Mouse (Mus musculus) WW6 (cell line): Measurements from ENCODE around the gene Zfp280d.
A peak's percentile ranks its signal among the peaks of the same experiment; 100 is the strongest.
"Not testable (repeated sequence)": the region's sequence is repeated elsewhere in the genome, so short reads cannot be mapped to it uniquely, and the experiment has no call there.

Source experiments
- DNase-seq: peaks from one replicate; pipeline ENCODE4 v3.0.0-alpha.2; 2013; ENCODE audit warnings: low read depth, low spot score

Gene Zfp280d

DNA sequence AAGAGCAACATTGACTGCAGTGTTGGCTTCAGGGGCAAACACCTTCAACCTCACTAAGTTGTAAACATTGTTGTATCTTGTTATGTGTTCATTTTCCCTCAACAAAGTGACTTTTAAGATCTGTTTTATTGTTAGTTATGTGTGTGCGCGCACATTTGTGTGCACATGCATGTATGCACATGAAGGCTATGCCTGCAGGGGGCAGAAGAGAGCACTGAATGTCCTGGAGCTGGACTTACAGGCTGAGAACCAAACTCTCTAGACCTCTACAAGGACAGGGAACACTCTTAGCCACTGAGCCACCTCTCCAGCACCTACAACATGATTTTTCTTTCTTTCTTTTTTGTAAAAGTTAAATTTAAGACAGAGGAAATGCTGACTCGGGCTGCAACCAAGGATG, 99.4 kb downstream of the Zfp280d start:
- DNase-seq, result peak; percentile 28

DNA sequence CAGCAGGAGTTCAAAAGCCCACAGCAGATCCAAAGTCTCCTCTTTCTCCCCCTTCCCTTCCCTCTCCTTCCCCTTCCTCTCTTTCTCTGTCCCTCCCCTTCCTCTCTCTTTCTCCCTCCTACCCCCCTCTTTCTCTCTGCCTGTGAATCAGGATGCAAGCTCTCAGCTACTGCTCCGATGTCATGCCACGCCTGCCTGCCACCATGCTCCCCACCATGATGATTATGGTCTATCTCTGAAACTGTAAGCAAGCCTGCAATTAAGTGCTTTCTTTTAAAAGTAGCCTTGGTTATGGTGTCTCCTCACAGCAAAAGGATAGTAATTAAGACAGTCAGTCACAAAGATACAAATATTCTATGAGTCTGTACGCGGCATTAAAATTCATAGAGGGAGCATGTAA, 100.3 kb downstream of the Zfp280d start:
- no peak for DNase-seq

DNA sequence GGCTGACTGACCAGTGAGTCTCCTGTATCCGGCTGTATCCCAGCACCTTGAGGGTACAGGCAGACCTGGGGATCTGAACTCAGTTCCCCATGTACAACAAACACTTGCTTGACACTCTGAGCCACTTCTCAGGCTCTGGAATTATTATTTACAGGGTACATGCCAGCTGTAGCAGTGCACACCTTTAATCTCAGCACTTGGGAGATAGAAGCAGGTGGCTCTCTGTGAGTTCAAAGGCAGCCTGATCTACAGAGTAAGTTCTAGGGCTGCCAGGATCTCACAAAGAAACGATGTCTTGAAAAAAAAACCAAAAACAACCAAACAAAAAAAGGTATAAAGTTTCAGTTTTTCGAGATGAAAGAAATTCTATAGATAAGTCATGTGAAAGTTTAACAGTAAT, 101.0 kb downstream of the Zfp280d start:
- no peak for DNase-seq

DNA sequence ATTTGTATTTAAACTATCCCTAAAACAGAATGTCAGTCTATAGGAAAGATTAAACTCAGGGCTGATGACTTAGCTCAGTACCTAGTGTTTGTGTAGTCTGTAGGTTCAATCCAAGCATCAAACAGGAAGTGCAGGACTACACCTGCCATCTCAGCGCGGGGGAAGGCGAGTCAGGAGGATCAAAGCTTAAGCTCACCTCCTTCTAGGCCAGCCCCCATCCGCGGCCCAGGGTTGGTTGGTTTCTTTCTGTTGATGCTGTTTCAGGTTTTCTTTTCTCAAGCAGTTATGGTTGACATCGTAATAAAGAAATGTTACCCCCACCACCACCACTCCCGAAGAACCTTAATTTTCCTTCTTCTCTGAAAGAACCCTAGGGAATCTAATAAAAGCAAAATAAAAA, 111.1 kb downstream of the Zfp280d start:
- DNase-seq, result no peak

DNA sequence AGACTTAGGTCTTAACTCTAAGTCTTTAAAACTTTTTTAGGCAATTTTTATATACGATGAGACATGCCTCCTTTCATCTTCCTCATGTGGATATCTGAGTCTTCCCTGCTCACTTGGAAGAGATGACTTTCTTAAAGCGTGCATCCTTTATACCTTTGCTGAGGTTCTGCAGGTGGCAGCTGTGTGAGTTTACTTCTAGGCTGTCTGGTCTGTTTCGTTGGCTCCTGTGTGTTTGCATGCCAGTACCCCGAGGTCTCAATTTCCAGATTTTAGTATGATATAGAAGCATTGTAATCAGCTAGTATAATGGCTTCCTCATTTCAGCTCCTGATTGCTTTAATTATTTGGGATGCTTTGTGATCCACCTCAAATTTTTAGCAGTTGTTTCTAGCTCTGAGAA, 114.3 kb downstream of the Zfp280d start:
- no peak for DNase-seq

DNA sequence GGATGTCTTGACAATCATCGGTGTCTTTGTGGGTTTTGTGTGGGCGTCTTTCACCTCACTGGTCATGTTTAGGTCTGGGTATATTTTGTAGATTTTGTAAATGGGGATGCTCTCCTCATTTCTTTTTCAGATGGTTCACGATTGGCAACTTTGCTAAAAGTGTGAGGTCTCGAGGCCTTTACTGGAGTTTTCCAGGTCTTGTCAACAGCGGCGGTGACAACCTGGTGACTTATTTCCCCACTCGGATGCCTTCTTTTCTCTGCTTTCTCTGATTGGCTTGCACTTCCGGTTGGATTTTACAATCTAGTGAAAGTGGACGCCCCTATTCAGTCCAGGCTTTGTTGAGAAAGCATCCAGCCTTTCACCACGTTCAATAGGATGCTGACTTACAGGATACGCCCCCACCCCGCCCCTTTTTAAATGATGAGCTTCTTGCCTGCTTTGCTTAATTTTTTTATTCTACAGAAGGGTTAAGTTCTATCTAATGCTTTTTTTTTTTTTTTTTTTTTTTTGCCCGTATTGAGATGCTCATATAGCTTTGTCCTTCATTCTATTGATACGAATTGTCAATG, 114.9 kb downstream of the Zfp280d start:
- DNase-seq, result no peak

DNA sequence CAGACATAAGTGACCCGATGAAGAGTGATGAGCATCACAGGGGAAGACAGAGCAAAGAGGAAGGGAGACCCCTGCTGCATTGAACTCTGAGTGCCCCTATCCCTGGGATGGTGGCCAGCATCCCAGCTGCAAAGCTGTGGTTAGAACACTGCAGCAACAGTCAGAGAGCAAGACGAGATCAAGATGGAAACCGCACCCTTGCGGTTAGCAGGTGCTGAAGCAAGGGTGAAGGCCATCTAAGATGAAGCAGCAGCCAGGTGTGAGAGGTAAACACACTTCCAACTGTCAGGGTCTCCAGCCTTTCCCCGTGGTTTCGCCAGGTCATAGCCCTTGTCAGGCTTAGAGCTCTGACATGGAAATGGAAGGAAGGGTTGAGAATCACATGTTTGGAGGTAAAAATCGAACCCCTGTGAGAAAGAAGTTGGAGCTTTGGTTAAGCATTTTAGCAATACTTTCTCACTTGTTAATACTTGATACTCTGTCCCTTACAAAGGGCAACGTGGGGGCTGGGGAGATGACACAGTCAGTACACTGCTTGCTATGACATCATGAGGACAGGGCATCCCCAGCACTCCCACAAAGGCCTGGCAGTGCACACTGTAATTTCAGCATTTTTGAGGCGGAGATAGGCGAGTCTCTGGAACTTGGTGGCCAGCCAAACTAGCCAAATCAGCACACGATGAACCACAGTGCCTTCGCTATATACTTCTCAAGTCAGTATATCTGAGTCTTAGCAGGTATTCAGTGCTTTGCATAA, 115.8 kb downstream of the Zfp280d start:
- no peak for DNase-seq

DNA sequence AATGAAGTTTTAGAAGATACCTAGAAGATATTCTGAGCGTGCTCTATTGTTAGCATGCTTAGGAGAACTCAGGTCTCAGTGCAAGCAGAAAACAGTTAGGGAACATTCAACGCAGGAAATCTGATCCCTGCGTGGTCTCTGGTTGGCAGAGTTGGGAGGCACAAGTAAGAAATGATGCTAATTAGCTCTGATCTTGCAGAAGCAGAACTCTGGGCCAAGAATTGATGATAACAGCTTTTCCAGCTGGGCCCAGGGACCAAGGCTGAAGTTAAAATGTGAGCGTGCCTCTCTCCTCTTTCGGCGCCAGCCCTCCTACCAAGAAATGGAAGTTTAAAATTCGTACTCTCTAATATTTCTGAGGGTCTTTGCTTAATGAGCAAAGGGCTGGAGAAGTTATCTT, 118.0 kb downstream of the Zfp280d start:
- no peak for DNase-seq

DNA sequence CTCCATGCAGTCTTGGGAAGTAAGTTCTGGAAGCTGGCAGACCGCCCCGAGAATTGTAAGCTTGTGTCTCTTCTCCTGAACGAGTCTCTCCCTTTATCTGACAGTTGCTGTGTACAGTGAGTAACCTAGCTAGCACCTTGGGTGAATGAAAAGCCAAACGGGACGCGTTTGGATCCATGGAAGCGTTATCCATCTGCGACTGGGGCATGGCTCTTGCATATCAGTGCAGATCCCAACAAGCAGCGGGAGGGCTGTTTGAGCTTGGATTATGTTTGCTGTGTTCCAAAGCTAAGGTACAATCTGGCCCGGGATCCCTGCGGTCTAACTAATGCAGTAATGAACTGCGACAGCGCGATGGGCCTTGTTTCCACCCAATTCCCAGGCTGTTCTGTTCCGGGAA, 118.6 kb downstream of the Zfp280d start:
- DNase-seq, result no peak

DNA sequence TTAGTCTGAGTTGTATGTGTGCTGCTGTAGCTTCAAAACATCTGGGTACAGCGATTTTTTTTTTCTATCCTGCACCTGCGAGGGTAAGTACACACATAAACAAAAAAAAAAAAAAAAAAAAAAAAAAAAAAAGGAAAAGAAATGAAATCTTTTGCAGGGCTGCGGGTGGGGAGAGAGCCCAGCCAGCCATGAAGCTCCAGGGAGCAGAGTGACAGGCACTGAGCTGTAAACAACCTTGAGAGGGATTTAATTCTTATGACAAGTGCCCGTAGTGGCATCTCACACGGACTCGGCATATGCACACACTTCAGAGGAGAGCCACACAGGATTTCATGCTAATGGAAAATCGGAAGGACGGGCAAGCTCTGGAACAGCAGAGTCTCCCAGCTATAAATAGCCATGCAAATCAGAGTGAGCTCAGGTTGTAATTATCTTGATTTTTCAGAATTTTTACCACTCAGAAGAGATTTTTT, 119.2 kb downstream of the Zfp280d start:
- DNase-seq, result no peak

DNA sequence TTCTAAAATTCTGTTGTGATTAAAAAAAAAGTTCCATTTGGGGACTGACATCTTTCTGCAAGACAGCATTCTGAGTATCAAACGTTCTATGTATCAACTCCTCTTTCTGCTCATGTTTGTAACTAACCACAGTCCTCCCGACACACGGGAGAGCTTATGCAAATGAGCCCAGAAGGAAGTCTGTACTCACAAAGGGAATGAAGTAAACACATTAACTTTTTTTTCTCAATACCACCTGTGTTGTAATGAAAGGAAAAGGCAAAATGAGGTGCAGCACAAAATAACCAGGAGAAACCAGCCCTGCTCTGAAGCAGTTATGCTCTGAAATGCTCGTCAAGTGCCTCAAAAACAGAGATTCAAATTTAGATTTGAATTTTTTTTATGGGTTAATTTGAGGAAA, 125.5 kb downstream of the Zfp280d start:
- no peak for DNase-seq

DNA sequence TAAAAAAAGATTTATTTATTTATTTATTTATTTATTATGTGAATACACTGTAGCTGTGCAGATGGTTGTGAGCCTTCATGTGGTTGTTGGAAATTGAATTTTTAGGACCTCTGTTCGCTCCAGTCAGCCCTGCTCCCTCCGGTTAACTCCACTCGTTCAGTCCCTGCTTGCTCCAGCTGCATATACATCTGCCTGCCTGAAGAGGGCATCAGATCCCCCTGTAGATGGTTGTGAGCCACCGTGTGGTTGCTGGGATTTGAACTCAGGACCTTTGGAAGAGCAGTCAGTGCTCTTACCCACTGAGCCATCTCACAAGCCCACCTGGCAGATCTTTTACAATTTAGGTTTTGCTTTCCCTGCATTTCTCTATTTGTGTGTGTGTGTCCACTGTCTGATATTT, 127.1 kb downstream of the Zfp280d start:
- not testable (repeated sequence) for DNase-seq

DNA sequence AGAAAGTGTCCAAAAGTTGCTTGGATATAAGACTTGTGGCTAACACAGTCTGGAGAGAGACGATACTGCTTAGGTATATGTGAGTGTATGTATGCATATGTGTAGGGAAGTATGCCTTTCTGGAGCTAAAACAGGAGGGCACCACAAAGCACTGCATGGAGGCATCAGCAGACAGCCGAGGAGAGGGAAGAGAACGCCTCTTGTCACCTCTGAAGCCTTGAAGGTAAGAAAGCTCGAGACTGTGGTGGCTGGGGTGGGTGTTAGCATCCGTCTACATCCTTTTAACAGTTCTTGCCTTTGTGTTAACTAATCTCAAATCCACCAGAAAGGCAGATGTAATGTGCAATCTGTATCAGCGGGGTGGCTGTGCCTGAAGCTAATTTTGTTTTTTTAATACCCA, 128.8 kb downstream of the Zfp280d start:
- DNase-seq, result no peak

DNA sequence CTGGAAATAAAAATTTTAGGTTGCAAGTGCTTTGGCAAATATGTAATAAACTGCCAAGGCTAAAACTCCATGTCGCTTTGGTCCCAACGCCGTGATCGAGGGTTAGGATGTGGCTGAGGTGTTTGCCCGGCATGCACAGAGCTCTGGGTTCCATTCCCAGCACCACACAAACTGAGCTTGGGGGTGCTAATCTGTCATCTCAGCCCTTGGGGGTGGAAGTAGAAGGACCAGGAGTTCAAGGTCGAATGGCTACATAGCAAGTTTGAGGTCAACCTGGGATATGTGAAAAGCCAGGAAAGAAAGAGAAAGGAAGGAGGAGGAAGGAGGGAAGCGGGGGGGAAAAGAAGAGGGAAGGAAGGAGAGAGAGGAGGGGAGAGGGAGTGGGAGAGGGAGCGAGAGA, 129.8 kb downstream of the Zfp280d start:
- no peak for DNase-seq

DNA sequence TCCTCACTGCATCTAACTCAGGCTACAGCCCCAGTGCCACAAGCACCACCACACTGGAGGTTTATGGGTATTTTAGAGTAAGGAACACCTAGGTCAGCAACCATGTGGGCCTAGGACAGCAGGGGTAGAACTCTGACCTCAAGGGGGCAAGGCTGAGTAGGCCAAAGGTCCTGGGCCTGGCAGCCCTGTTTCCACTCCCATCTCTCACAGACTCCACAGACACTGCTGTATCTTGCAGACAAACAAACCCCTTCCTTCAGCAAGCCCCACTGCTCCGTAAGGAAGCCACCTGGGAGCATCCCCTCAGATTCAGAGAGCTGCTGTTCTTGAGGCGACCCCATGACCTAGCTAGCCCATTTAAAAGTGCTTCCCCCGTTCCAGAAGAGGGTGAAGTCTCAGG, 130.3 kb downstream of the Zfp280d start:
- no peak for DNase-seq

DNA sequence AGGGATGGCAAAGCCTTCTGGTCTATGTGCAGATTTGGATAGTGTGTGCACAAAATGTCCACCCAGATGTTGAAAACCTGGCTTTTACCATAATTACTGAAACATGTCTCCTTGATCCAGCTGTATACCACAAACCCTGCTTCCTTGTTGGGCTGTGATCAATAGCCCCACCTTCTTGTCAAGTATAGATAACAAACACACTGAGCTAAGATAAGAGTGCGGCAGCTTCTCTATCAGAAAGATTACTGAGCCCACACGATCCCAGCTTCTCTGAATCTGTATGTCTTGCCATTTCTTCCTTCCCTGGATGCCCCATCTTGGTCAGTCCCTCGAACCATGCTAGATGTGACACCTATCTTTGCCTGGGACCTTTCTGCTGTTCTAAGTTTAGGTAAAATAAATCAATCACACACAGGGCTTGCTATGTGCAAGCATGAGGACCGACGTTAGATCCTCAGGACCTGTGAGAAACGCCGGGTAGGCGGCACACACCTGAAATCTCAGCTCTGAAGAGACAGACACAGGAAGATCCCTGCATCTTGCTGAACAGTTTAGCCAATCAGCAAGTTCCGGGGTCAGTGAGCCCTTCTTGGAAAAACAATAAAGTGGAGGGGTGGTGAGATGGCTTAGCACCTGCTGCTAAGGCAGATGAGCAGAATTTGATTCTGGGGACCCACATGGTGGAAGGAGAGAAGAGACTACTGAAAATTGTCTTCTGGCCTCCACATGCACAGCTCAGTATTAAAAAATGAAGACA, 131.4 kb downstream of the Zfp280d start:
- no peak for DNase-seq

DNA sequence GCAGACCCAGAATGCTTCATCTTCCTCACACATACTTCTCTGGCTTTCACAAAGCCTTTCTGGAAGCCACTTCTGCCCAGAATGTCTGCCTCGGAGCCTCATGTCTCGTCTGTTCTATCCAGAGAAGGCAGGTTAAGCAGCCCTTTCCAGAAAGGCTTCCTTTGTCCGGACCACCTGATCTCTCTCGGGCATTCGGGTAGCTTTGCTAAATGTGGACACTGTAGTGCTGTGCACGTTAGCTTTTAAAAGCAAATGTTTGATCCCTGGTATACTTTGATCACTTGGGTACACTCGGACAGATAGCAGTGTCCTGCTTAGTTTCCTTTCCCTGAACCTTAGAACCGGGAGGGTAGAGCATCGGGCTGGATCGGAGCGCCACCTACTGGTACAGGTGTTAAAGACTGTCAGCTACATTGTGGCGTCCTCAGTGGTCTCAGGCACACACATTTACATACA, 133.5 kb downstream of the Zfp280d start:
- DNase-seq, result peak; percentile 50

DNA sequence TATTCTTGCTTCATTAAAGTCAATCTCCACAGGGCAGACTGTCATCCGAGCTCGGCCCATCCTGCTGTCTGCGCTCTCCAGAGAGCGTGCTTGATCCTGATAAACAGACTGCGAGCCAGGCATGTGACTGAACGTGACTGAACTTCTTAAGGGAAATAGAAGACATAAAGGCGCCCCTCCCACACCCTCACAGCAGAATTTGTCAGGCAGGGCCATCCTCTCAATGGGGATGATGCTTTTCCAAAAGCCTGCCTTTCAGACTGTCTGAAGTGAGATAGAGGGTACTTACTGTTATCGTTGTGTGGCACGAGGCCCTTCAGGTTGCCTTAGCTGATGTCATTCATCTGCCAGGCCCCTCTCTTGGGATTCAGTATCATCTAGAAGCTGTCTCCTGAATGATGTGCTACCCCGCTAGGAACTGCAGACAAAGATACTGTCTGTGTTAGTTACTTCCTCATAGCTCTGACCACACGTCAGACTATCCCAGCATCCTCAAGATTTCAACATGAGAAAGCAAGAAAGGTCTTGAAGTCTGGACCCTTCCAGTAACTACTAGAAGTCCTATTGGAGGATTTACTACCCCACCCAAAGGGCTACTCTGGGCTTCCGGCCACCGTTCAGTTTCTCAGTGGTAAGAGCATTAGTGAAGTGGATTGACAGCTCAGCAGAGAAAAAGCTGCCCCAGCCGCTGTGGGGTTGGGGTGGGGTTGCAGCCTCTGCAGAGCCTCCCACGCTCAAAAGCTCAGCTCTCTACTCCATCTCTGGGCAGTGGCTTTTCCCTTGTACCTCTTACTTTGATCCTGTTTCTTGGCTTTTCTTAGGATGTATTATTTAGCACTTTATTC, 134.9 kb downstream of the Zfp280d start:
- DNase-seq, result no peak

DNA sequence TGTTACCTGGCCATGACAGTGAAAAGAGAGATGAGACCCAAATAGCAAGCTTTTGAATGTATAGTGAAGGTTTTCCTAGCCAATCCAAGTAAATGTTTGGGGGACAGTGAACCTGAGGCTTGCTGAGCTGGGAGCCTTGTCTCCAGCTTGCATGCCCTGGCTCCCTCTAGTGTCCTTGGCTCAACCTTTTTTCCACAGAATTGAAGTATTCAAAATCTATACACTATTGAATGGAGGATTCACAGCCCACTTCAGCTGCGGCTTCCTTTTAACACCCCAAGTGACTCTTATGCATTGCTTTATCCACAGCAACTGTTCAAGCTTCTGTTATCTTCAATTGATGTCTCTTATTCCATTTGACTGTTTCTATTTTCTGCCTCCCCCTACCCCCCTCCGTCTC, 137.1 kb downstream of the Zfp280d start:
- no peak for DNase-seq
